Mouse (Mus musculus): ENCODE data around the gene Ltv1. TPM values are rescaled to one million over a fixed set of nuclear protein-coding genes. Genes with fewer than 3 reads are reported as not detected.

Gene Ltv1
- 45.1 TPM for polyA plus RNA-seq (2015; fragmentation: Illumina TruSeq; extraction: RNeasy Lipid Tissue Mini Kit (QIAGEN cat#74804); ENCODE audit: insufficient read depth, low replicate concordance)

DNA sequence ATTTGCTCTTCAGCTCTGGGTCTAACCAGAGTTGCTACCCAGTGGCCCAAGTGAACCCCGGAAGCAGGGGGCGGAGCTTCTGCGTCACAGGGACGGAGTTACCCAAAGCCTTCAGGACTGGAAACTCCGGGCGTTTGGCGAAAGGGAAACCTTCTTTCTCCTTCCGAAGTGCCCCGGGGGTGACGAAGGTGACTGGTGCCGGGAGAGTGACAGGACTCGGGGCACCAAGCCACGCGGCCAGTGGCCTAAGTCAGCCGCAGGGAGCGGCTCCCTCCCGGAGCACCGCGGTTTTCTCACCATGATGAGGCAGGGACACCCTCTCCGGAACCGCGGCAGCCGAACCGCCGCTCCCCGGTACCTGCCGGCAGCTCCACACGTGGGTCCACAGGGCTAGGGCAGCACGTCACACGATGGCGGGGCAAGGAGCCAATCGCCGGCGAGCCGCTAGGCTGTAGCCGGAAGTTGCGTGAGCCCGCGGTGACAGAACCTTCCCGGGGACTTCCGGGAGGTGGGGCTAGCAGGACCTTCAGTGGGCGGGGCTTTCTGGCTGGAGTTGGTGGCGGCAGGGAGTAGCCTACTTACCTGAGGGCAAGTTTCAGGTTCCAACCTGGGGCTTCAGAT is at the start of gene Ltv1:
Gene Ltv1, minus strand, starts transcription at position 438 of the 621 bp plus-strand sequence.

DNA sequence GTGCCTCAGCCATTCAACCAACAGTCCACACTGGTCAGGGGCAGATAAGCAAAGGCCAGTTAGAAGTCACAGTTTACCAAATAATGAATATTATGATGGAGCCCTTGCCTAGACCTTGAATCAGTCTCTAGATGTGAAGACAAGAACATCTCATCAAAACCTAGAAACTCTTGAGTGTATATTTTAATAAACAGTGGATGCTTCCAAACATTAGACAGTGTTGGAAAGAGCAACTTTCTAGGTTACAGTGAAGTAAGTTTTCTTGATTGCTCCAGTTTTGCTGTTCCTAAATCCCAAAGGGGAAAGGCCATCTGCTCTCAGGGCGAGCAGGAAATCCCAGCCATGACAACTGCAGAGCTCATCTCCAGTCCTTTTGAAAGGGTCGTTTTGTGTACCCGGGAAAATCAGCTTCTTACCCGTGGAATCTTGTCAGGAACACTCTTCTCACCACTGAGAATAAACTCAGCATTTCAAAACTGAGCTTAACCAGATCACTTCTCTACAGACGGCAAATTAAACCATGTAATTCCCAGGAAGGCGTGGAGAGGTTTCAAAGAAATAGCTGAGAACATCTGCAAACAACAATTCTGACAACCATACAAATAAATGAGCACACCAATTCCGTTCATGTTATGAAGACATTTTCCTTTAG is 14.9 kb downstream of the Ltv1 start, which contains the start of gene Zc2hc1b:
Gene Zc2hc1b, minus strand, starts transcription at position 51 of the 652 bp plus-strand sequence.

Other genes with a start within 250 kb of the Ltv1 start
- 15.6 TPM for gene Stx11, start 228.9 kb downstream of the Ltv1 start, polyA plus RNA-seq (2015; fragmentation: Illumina TruSeq; extraction: RNeasy Lipid Tissue Mini Kit (QIAGEN cat#74804); ENCODE audit: insufficient read depth, low replicate concordance)
- gene Sf3b5, start 187.8 kb downstream of the Ltv1 start, polyA plus RNA-seq (2015; fragmentation: Illumina TruSeq; extraction: RNeasy Lipid Tissue Mini Kit (QIAGEN cat#74804); ENCODE audit: insufficient read depth, low replicate concordance) = 0.98 TPM
- 1.8 TPM for gene Plagl1, start 132.7 kb downstream of the Ltv1 start, polyA plus RNA-seq (2015; fragmentation: Illumina TruSeq; extraction: RNeasy Lipid Tissue Mini Kit (QIAGEN cat#74804); ENCODE audit: insufficient read depth, low replicate concordance)
- gene Zc2hc1b, start 15.1 kb downstream of the Ltv1 start, polyA plus RNA-seq (2015; fragmentation: Illumina TruSeq; extraction: RNeasy Lipid Tissue Mini Kit (QIAGEN cat#74804); ENCODE audit: insufficient read depth, low replicate concordance) = not detected